Mouse (Mus musculus): ENCODE data around the gene Omg.

DNA sequence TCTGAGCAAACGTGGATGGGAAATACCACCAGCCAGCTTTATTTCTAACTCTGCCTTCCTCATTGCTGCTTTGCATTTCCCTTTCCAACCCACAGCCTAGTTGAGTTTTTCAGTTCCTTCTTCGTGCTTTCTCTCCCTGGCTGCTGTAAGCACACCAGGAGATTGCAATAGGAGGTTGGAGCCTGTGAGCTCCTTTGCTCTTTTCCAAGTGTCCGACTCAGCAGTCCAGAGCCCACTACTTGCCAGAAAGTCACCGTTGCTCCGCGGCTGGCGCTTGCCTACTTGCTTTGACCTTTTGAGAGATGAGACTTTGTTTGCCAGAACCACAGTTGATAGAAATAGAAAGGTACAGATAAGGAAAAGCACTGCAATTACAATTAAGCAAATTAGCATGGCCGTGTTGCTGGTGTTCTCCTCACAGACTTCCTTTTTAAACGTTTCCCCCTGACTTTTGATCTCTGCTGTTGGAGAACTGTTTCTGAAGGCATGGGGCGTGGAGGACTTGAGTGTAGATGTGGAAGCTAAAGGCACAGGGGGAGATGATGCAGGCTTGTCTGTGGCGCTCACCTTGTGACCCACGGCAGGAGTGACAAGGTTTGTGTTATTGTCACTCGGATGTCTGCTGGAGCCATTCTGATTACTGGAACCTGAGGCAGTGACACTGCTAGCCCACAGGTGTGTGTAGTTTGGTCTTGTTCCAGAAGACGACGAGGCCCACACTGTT is 23.3 kb upstream of the Omg start:
- TF ChIP-seq CTCF (IDR thresholded peaks at IDR 0.05; ENCODE audit: extremely low read depth, insufficient read depth, low read length) (no peak), POLR2A (IDR thresholded peaks at IDR 0.05; ENCODE audit: extremely low read depth, insufficient read depth, low read length) (no peak)

All from cortical plate, adult 2 months (tissue).